ENCODE assay signal across 24 mouse cellular contexts in genomic region chr8:61132561-61133134, GRCm38 (mm10).
DNase-seq lines count a peak whose midpoint lies in the region; ATAC-seq lines count a peak whose summit lies in the region.
"Had no signal": no experiment of that assay in that cellular context is flagged by ENCODE, and none has a peak within 500 bp of the region (broad histone marks: within the 10 kb centered on the region; RNA-seq: fewer than 3 reads in every experiment).

No protein-coding gene starts in this region.

- 77% methylated on average over 4 of the region's 4 CpGs for WGBS in kidney, embryonic 16.5 days

- H3K4me2 ChIP-seq in kidney, embryonic 16.5 days (replicated peaks; ENCODE audit: low read depth, low read length) = no peak overlapping the region
- H3K4me2 ChIP-seq: embryonic facial prominence, embryonic 15.5 days; forebrain, embryonic 15.5 days; heart, embryonic 11.5 days; heart, embryonic 15.5 days; hindbrain, embryonic 13.5 days had no signal

- peak; percentile 8 to 18 for DNase-seq in kidney, adult 8-10 months
- DNase-seq in kidney, postnatal 14 days = no peak
- no peak for DNase-seq in kidney, adult 18-20 months
- peak; percentile 26 for DNase-seq in lung, postnatal 36 days
- DNase-seq in lung, postnatal 4 days = no peak
- DNase-seq in gastrocnemius, adult 8-10 months (ENCODE audit: low spot score in 2 of 2) = no peak
- no peak for DNase-seq in c-Kit-positive CD71-positive TER-119-positive erythroid progenitor cells, embryonic 14.5 days (ENCODE audit: low spot score)
- DNase-seq: adrenal gland, adult 2 months; adrenal gland, postnatal 25 days; cerebellum, adult 2 months; cerebellum, postnatal 10 days; embryo, embryonic 11 days; gastrocnemius, postnatal 10 days; heart, adult 2 months; heart, postnatal 14 days had no signal

- H3K9ac ChIP-seq in kidney, embryonic 16.5 days (replicated peaks; ENCODE audit: low read length) = no peak overlapping the region
- H3K9ac ChIP-seq: embryonic facial prominence, embryonic 15.5 days; forebrain, embryonic 15.5 days; heart, embryonic 15.5 days; hindbrain, embryonic 13.5 days had no signal

- no peak overlapping the region for H3K4me3 ChIP-seq in kidney, embryonic 16.5 days (ENCODE audit: low read length)
- H3K4me3 ChIP-seq: embryonic facial prominence, embryonic 15.5 days; erythroblast, embryonic 14.5 days; forebrain, embryonic 15.5 days; heart, adult 2 months; heart, embryonic 15.5 days; hindbrain, embryonic 13.5 days had no signal

- no peaks in the 10 kb centered on the region for H3K27me3 ChIP-seq in kidney, embryonic 16.5 days (ENCODE audit: insufficient read depth, low read length)
- H3K27me3 ChIP-seq: embryonic facial prominence, embryonic 15.5 days; forebrain, embryonic 15.5 days; heart, embryonic 15.5 days; hindbrain, embryonic 13.5 days; Patski had no signal

- H3K9me3 ChIP-seq in kidney, embryonic 16.5 days (ENCODE audit: low read length) = 0 out of 2 replicates have a peak, but pooled peaks cover 2% of the 10 kb centered on the region
- H3K9me3 ChIP-seq: embryonic facial prominence, embryonic 15.5 days; forebrain, embryonic 15.5 days; heart, embryonic 15.5 days had no signal

- H3K27ac ChIP-seq in kidney, embryonic 16.5 days (ENCODE audit: low read length) = no peak overlapping the region
- H3K27ac ChIP-seq: embryonic facial prominence, embryonic 15.5 days; forebrain, embryonic 15.5 days; heart, adult 2 months; heart, embryonic 15.5 days; hindbrain, embryonic 13.5 days had no signal

- no peaks in the 10 kb centered on the region for H3K36me3 ChIP-seq in kidney, embryonic 16.5 days (ENCODE audit: insufficient read depth, low read length)
- H3K36me3 ChIP-seq: embryonic facial prominence, embryonic 15.5 days; forebrain, embryonic 15.5 days; heart, embryonic 15.5 days; hindbrain, embryonic 13.5 days had no signal

- ATAC-seq in kidney, embryonic 16.5 days (ENCODE audit: low FRiP score, low TSS enrichment) = peak; percentile 61; the same call in 1 of the 2 replicates
- ATAC-seq: activated CD4-positive, CD25-positive, alpha-beta regulatory T cell, adult 4 months; forebrain, embryonic 15.5 days; Patski had no signal

- no peaks in the 10 kb centered on the region for H3K4me1 ChIP-seq in kidney, embryonic 16.5 days (ENCODE audit: insufficient read depth, low read length)
- H3K4me1 ChIP-seq: embryonic facial prominence, embryonic 15.5 days; forebrain, embryonic 15.5 days; heart, embryonic 15.5 days; hindbrain, embryonic 13.5 days had no signal

Comparison
In these comparisons a context has a peak if more than half of its experiments do, and no peak if none do; other contexts are left out.
1. DNase-seq: peak in kidney, adult 8-10 months (2 of 2) and lung, postnatal 36 days (single experiment); none in kidney, postnatal 14 days (single experiment), kidney, adult 18-20 months (single experiment), lung, postnatal 4 days (0 of 2), gastrocnemius, adult 8-10 months (0 of 2) and c-Kit-positive CD71-positive TER-119-positive erythroid progenitor cells, embryonic 14.5 days (single experiment).